Mouse (Mus musculus) common myeloid progenitor, adult 5-6 weeks (primary cell): ENCODE data around the gene Rfxap. TPM values are rescaled to one million over a fixed set of nuclear protein-coding genes. Genes with fewer than 3 reads are reported as not detected.

Experiments
- ATAC-seq: replicated peaks from 2 replicates; pipeline ENCODE4 v1.8.0; 2016; ENCODE audit warnings: low read depth, mild to moderate bottlenecking, moderate TSS enrichment, inconsistent platforms; ENCODE audit not compliant: poor library complexity, severe bottlenecking
- total RNA-seq: library from RNA; stranded (forward); fragments of 200-1000, 187-1606 nt; gene quantifications from 2 replicates; pipeline ENCODE4 v1.2.3, GENCODE M21; 2017

Rfxap gene
- total RNA-seq, 1 experiment from 2014 or later, result 39.8 TPM

DNA sequence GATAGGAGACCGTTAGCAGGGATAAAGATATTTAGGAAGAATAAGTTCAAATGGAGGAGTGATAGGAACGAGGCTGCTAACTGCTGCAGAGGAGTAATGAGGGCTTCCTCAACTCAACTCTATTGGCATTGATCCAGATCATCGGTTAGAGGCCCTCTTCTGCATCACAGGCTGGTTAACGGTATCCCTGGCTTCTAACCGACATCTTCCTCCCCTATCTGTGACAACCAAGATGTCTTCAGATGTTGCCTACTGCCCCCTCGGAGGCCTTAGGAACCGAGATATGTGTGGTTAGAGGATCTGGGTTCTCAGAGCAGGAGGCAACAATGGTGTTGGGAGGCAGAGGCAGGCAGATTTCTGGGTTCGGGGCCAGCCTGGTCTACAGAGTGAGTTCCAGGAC lies 39.0 kb downstream of the Rfxap start:
- no peak for ATAC-seq

GRCm38 (mm10) chr3:54766811-54767210 lies 40.8 kb downstream of the Rfxap start:
- no peak for ATAC-seq

- no peak for ATAC-seq
Observed at GRCm38 (mm10) chr3:54766034-54766433, 41.6 kb downstream of the Rfxap start.

DNA sequence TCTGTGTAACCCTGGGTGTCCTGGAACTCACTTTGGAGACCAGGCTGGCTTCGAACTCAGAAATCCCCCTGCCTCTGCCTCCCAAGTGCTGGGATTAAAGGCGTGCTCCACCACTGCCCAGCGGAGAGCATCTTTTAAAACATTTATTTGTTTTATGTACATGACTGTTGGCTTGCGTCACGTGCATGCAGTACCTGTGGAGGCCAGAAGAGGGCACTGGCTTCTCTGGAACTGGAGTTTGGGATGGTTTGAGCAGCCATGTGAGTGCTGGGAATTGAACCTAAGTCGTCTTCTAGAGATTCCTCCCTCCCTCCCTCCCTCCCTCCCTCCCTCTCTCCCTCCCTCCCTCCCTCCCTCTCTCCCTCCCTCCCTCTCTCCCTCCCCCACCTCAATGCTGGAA lies 42.1 kb downstream of the Rfxap start:
- ATAC-seq, result 0 out of 2 replicates have a peak, but pooled peaks have one; percentile 36

DNA sequence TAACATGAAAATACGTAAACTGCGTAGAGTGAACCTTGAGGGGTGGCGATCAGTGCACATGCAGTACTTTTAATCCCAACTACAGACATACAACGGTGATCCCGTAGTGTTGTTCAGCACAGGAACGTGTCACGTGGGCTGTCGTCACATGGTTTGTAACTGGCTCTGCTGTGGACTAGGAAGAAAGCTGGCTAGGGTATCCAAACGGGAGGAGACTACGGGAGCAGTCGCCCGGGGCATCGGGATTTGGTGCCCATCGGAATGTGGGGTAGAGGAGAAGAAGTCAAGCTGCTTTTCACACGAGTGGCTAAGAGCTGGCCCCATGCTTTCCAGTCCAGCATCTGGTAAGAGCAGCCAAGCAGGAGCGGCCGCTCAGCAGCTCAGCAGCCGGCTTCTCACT lies 43.2 kb downstream of the Rfxap start:
- ATAC-seq, result no peak

DNA sequence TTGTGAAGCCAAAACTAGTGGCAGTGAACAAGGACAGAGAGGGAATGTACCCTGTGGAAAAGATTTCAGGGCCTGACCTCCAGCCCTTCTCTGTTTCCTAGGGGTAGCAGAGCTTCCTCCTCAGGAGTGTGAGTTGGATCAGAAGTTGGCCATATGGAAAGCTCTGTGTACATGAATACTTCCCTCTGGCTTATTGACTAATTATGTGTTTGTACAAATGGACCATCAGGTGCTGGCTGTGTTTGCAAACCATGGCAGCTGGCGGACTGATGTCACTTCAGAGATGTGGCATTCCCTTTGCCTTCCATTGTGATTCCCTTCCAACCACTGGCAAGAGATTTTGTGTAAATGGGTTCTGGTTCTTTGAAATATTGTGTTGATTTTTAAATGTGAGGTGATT lies 46.3 kb downstream of the Rfxap start:
- no peak for ATAC-seq

DNA sequence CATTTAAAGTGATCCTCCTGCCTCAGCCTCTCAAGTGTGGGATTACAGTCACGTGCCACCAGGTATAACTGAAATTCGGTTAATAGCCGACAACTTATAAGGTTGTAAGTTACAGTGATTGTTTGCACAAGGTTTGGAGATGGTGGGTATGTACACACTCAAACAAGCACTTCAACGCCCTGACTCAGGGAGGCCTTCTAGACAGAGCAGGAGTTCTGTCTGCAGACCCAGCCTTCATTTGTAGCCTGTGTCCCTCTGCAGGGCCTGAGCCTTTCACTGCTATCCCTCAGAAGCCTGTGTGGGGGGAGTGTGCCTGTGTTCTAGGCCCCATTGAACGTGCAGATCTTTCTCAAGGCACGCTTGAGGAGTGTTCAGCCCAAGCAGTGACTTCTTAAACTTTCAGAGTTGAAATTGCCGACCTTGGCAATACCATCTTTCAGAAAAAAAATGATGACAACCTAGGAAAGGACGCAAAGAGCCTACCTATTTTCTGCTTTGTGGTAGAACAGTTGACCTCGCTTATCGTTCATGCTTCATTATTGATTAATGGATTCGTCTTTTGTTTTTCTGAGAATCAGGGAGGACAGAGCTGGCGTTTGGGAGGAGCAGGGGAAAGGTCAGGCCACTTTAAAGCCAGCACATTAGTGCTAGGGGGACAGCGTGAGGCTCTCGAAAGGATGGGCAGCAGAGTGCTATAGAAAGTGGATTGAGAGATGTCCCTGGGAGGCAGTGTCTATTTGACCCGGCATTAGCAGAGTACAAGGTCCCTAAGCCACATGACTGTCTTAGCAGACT lies 47.1 kb downstream of the Rfxap start:
- ATAC-seq, result no peak

GRCm38 (mm10) chr3:54759211-54759610 lies 48.4 kb downstream of the Rfxap start:
- ATAC-seq, result no peak

DNA sequence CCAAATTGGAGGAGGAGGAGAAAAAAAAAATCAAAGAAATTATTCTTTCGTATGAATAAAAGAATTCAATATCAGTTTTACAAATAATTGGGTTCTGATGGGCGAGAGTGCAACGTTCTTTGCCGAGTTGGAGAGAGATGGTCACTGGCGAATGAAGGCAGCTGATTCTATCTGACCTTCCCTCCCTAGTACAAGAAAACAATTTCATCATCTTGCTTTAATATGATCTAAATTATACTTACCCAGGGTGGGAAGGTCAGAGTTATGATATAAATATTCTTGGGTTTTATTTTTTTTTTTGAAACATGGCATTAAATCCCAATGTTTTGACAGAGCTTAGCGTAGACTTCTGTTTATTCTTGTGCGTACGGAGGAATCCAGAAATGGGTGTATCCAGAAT lies 50.1 kb downstream of the Rfxap start:
- no peak for ATAC-seq

DNA sequence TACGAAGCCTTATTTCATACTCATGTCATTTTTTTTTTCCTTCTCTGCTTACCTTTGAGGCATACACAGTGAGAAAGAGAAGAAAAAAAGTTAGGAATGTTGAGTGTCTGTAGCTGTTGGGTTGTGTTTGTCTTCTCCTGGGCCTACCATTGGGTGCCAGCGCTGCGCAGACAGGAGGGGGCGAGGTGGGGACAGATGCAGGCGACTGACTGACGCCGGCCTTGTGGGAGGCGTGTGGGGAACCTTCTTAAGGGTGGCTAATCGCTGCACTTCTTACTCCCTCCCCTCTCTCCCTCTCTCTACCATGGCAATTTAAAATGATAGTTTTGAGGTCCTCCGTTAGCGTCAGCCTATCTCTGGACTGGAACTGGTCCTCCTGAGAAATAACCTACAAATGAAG lies 51.5 kb downstream of the Rfxap start:
- ATAC-seq, result peak; percentile 70

- peak; percentile 20 for ATAC-seq
Observed at GRCm38 (mm10) chr3:54755145-54756041, 52.2 kb downstream of the Rfxap start, which contains the start of gene Smad9. TSS of gene Smad9 (plus strand) at chr3:54755582.

DNA sequence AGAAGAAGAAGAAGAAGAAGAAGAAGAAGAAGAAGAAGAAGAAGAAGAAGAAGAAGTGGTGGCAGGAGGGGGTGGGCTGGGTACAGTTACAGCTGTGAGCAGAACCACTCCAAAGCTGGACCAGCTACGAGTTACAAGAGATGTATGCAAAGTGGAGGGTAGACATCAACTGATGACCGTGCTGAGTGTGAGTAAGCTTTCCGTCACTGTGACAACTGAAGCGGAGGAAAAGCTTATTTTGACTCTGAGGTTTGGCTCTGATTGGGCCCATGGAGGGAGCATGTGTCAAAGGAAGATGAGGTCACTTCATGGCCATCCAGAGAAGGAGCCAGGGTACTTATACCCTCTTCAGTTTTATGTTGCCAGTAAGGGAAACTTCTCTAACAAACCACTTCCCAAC lies 54.2 kb downstream of the Rfxap start:
- no peak for ATAC-seq

Other genes starting within 250 kb of the Rfxap start
- 75.1 and 91.2 TPM in 2 replicates for gene Supt20, start 115.0 kb downstream of the Rfxap start, total RNA-seq
- gene Gm21958, start 93.4 kb downstream of the Rfxap start, total RNA-seq, result 1.1 TPM in 1 of 2 replicates, not detected in the other
- gene Exosc8, start 72.4 kb downstream of the Rfxap start, total RNA-seq, result 207 and 282 TPM in 2 replicates
- 35.1 and 40.8 TPM in 2 replicates for gene Alg5, start 72.3 kb downstream of the Rfxap start, total RNA-seq
- not detected in 2 replicates for gene Smad9, start 52.2 kb downstream of the Rfxap start, total RNA-seq
- not detected in 2 replicates for gene Sertm1, start 108.1 kb upstream of the Rfxap start, total RNA-seq
- gene Ccna1, start 247.7 kb upstream of the Rfxap start, total RNA-seq, result not detected in 2 replicates